ENCODE assay signal across 13 mouse cellular contexts in the genomic region with DNA sequence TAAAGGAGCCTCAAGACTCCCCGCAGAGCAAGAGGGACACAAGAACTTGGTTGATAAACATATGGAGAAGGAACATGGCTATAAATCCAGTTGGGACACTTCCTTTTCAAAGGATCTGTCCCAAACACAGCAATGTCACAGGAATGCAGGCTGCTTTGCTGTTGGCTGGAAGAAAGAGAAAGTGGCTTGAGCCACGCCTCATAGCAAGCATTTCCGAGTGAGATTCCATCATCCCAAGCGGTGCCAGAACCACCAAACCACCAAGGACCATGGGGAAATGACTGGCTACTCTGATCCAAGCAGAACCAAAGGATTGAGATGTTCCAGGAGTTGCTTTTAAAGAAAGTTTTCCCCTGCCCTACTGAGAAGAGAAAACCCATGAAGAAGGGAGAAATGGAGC.
DNase-seq lines count a peak whose midpoint lies in the region; TF ChIP-seq lines count a peak whose summit lies in the region.
"Had no signal": no experiment of that assay in that cellular context is flagged by ENCODE, and none has a peak within 500 bp of the region (broad histone marks: within the 10 kb centered on the region; RNA-seq: fewer than 3 reads in every experiment).

No protein-coding gene starts in this region.

- no peaks in the 10 kb centered on the region for H3K36me3 ChIP-seq in spleen, adult 2 months (ENCODE audit: control insufficient read depth, insufficient read depth, low read length)
- H3K36me3 ChIP-seq: heart, embryonic 15.5 days; intestine, embryonic 15.5 days had no signal

- WGBS in spleen, adult 2 months, result 76% methylated on average over 4 of the region's 4 CpGs

- DNase-seq in heart, adult 8-10 months (ENCODE audit: low spot score), result peak; percentile 39
- no peak for DNase-seq in heart, postnatal 4 days
- no peak for DNase-seq in spleen, adult 2 months (ENCODE audit: low read depth in 1 of 2, low spot score in 2 of 2)
- no peak for DNase-seq in spleen, postnatal 36 days (ENCODE audit: low spot score in 2 of 2)
- peak; percentile 17 to 22 for DNase-seq in gastrocnemius, adult 8-10 months (ENCODE audit: low spot score in 2 of 2)
- peak; percentile 64 for DNase-seq in skeletal muscle tissue, adult 2 months (ENCODE audit: low read depth, low spot score)
- DNase-seq in cerebellum, postnatal 25 days, result no peak
- no peak for DNase-seq in adrenal gland, adult 8-10 months

- no peaks in the 10 kb centered on the region for H3K4me1 ChIP-seq in spleen, adult 2 months (ENCODE audit: control insufficient read depth, insufficient read depth, insufficient read length)
- H3K4me1 ChIP-seq: megakaryocyte, embryonic 14.5 days had no signal

- no peak for TF ChIP-seq POLR2A in spleen, adult 2 months (IDR thresholded peaks at IDR 0.05; ENCODE audit: low read depth, low read length)

- TF ChIP-seq CTCF in spleen, adult 2 months (IDR thresholded peaks at IDR 0.05; ENCODE audit: extremely low read depth, insufficient read depth, insufficient read length, insufficient replicate concordance), result no peak

- no peaks in the 10 kb centered on the region for H3K27me3 ChIP-seq in spleen, adult 2 months (ENCODE audit: control insufficient read depth, insufficient read depth, low read length)
- H3K27me3 ChIP-seq: CH12.LX; heart, embryonic 15.5 days; intestine, embryonic 15.5 days; megakaryocyte, embryonic 14.5 days had no signal

- peak overlapping the region; percentile 41; the same call in 1 of the 2 replicates for H3K27ac ChIP-seq in spleen, adult 2 months (ENCODE audit: insufficient read depth, low read length)
- H3K27ac ChIP-seq: heart, embryonic 15.5 days; intestine, embryonic 15.5 days; liver, embryonic 14.5 days had no signal

- no peak overlapping the region for H3K4me3 ChIP-seq in spleen, adult 2 months (ENCODE audit: extremely low read depth, insufficient read depth, insufficient read length)
- H3K4me3 ChIP-seq: heart, embryonic 15.5 days; intestine, embryonic 15.5 days; megakaryocyte, embryonic 14.5 days had no signal

Comparison
In these comparisons a context has a peak if more than half of its experiments do, and no peak if none do; other contexts are left out.
1. DNase-seq: peak in heart, adult 8-10 months (single experiment), gastrocnemius, adult 8-10 months (2 of 2) and skeletal muscle tissue, adult 2 months (single experiment); none in heart, postnatal 4 days (single experiment), spleen, adult 2 months (0 of 2), spleen, postnatal 36 days (0 of 2), cerebellum, postnatal 25 days (0 of 2) and adrenal gland, adult 8-10 months (single experiment).